Mouse (Mus musculus): ENCODE measurements around the gene Aqp1. TPM values are rescaled to one million over a fixed set of nuclear protein-coding genes. Genes with fewer than 3 reads are reported as not detected.

Gene Aqp1
- total RNA-seq (2021) = under 1 TPM; 0.39 to 0.72 TPM
- long read RNA-seq, experiment 1 = 0 reads
- long read RNA-seq, experiment 2 = 0 reads

- Histone ChIP-seq H3K27ac (no peak within 1 kb of the TSS), H3K4me3 (no peak within 1 kb of the TSS)
- DNase-seq (ENCODE audit: low spot score in 2 of 2) = no peak
- no peak for TF ChIP-seq CTCF (conservative IDR thresholded peaks at IDR 0.05)
These were observed at the start of gene Aqp1 for GRCm38 (mm10) chr6:55335989-55336514. Gene Aqp1, plus strand, starts transcription at chr6:55336432.

GRCm38 (mm10) chr6:55288007-55288602, 48.1 kb upstream of the Aqp1 start:
- no peak for TF ChIP-seq CTCF (conservative IDR thresholded peaks at IDR 0.05)
- no peak overlapping the region for H3K4me3 ChIP-seq
- no peak for DNase-seq (ENCODE audit: low spot score in 2 of 2)
- no peak overlapping the region for H3K27ac ChIP-seq

- no peak for TF ChIP-seq CTCF (conservative IDR thresholded peaks at IDR 0.05)
- no peak for DNase-seq (ENCODE audit: low spot score in 2 of 2)
- Histone ChIP-seq H3K27ac (no peak overlapping the region), H3K4me3 (no peak overlapping the region)
These were observed 41.6 kb upstream of the Aqp1 start for GRCm38 (mm10) chr6:55294549-55295131.

- Histone ChIP-seq H3K4me3 (no peak overlapping the region), H3K27ac (no peak overlapping the region)
- DNase-seq (ENCODE audit: low spot score in 2 of 2) = no peak
- no peak for TF ChIP-seq CTCF (conservative IDR thresholded peaks at IDR 0.05)
These were observed 40.9 kb upstream of the Aqp1 start for GRCm38 (mm10) chr6:55295325-55295724.

GRCm38 (mm10) chr6:55299482-55299881, 36.8 kb upstream of the Aqp1 start:
- Histone ChIP-seq H3K27ac (no peak overlapping the region), H3K4me3 (no peak overlapping the region)
- no peak for DNase-seq (ENCODE audit: low spot score in 2 of 2)
- TF ChIP-seq CTCF (conservative IDR thresholded peaks at IDR 0.05) = no peak

GRCm38 (mm10) chr6:55299917-55300316, 36.3 kb upstream of the Aqp1 start:
- no peak for TF ChIP-seq CTCF (conservative IDR thresholded peaks at IDR 0.05)
- DNase-seq (ENCODE audit: low spot score in 2 of 2) = no peak
- no peak overlapping the region for H3K4me3 ChIP-seq
- H3K27ac ChIP-seq = no peak overlapping the region

- DNase-seq (ENCODE audit: low spot score in 2 of 2) = no peak
- Histone ChIP-seq H3K27ac (no peak overlapping the region), H3K4me3 (no peak overlapping the region)
- TF ChIP-seq CTCF (conservative IDR thresholded peaks at IDR 0.05) = no peak
These were observed 35.5 kb upstream of the Aqp1 start for GRCm38 (mm10) chr6:55300704-55301103.

GRCm38 (mm10) chr6:55310179-55310578, 26.1 kb upstream of the Aqp1 start:
- TF ChIP-seq CTCF (conservative IDR thresholded peaks at IDR 0.05) = no peak
- no peak overlapping the region for H3K27ac ChIP-seq
- H3K4me3 ChIP-seq = no peak overlapping the region
- no peak for DNase-seq (ENCODE audit: low spot score in 2 of 2)

GRCm38 (mm10) chr6:55311962-55312361, 24.3 kb upstream of the Aqp1 start:
- Histone ChIP-seq H3K4me3 (no peak overlapping the region), H3K27ac (no peak overlapping the region)
- no peak for DNase-seq (ENCODE audit: low spot score in 2 of 2)
- TF ChIP-seq CTCF (conservative IDR thresholded peaks at IDR 0.05) = no peak

- TF ChIP-seq CTCF (conservative IDR thresholded peaks at IDR 0.05) = no peak
- DNase-seq (ENCODE audit: low spot score in 2 of 2) = no peak
- no peak overlapping the region for H3K27ac ChIP-seq
These were observed 22.3 kb upstream of the Aqp1 start for GRCm38 (mm10) chr6:55313893-55314292.

GRCm38 (mm10) chr6:55314628-55315027, 21.6 kb upstream of the Aqp1 start:
- Histone ChIP-seq H3K27ac (no peak overlapping the region), H3K4me3 (no peak overlapping the region)
- DNase-seq (ENCODE audit: low spot score in 2 of 2) = no peak
- TF ChIP-seq CTCF (conservative IDR thresholded peaks at IDR 0.05) = no peak

More at GRCm38 (mm10) chr6:55313893-55314292, 22.3 kb upstream of the Aqp1 start:
- H3K4me3 ChIP-seq = no peak overlapping the region

- no peak for DNase-seq (ENCODE audit: low spot score in 2 of 2)
- Histone ChIP-seq H3K4me3 (no peak overlapping the region), H3K27ac (no peak overlapping the region)
- TF ChIP-seq CTCF (conservative IDR thresholded peaks at IDR 0.05) = no peak
These were observed 17.6 kb upstream of the Aqp1 start for GRCm38 (mm10) chr6:55318597-55318996.

- no peak overlapping the region for H3K27ac ChIP-seq
- H3K4me3 ChIP-seq = no peak overlapping the region
- no peak for DNase-seq (ENCODE audit: low spot score in 2 of 2)
- no peak for TF ChIP-seq CTCF (conservative IDR thresholded peaks at IDR 0.05)
These were observed 16.4 kb upstream of the Aqp1 start for GRCm38 (mm10) chr6:55319585-55320551.
